Mouse (Mus musculus) cerebellum, adult 2 months (tissue): ENCODE data around the gene Sidt1.

Source experiments
- CTCF ChIP-seq: fragments of 200-500 bp; IDR thresholded peaks from 2 replicates; pipeline ENCODE4 v1.5.1; 2011; ENCODE audit warnings: low read depth, mild to moderate bottlenecking, control low read depth, low read length, moderate library complexity, borderline replicate concordance; ENCODE audit not compliant: insufficient read depth
- POLR2A ChIP-seq: fragments of 200-500 bp; IDR thresholded peaks from 2 replicates; pipeline ENCODE4 v1.6.1; 2011; ENCODE audit warnings: low read length, control low read depth, borderline replicate concordance; ENCODE audit not compliant: insufficient read depth

- TF ChIP-seq CTCF (no peak), POLR2A (peak; percentile 29; the same call in 1 of the 2 replicates)
These were observed 95.2 kb downstream of the Sidt1 start for GRCm38 (mm10) chr16:44237836-44238235.
